Mouse (Mus musculus) cerebellum, adult 2 months (tissue): Measurements from ENCODE around the gene Snx11.

Experiments
- CTCF ChIP-seq: fragments of 200-500 bp; IDR thresholded peaks from 2 replicates; pipeline ENCODE4 v1.5.1; 2011; ENCODE audit warnings: low read depth, mild to moderate bottlenecking, control low read depth, low read length, moderate library complexity, borderline replicate concordance; ENCODE audit not compliant: insufficient read depth
- POLR2A ChIP-seq: fragments of 200-500 bp; IDR thresholded peaks from 2 replicates; pipeline ENCODE4 v1.6.1; 2011; ENCODE audit warnings: low read length, control low read depth, borderline replicate concordance; ENCODE audit not compliant: insufficient read depth

GRCm38 (mm10) chr11:96781425-96781824 is 4.1 kb upstream of the Snx11 start:
- no peak for TF ChIP-seq CTCF
- TF ChIP-seq POLR2A = no peak
